Mouse (Mus musculus) lung, adult 2 months (tissue): Measurements from ENCODE around the gene Dner.

Experiments used
- CTCF ChIP-seq: fragments of 200-500 bp; IDR thresholded peaks from 2 replicates; pipeline ENCODE4 v1.5.1; 2011; ENCODE audit warnings: mild to moderate bottlenecking, low read length, control low read depth; ENCODE audit not compliant: insufficient read depth
- POLR2A ChIP-seq: fragments of 200-500 bp; IDR thresholded peaks from 2 replicates; pipeline ENCODE4 v1.6.1; 2011; ENCODE audit warnings: low read depth, mild to moderate bottlenecking, control low read depth, low read length, borderline replicate concordance; ENCODE audit errors: extremely low read depth

GRCm38 (mm10) chr1:84697136-84697535, 1.1 kb upstream of the Dner start:
- TF ChIP-seq POLR2A: no peak
- TF ChIP-seq CTCF: peak; percentile 13; the same call in 1 of the 2 replicates
